Mouse (Mus musculus): ENCODE measurements around the gene Pdgfb.

The Pdgfb gene

GRCm38 (mm10) chr15:79956559-79956958 is 58.2 kb downstream of the Pdgfb start:
- DNase-seq (ENCODE audit: low read depth) = peak; percentile 85

- DNase-seq (ENCODE audit: low read depth) = peak; percentile 2
Observed at GRCm38 (mm10) chr15:79953470-79953869, 61.3 kb downstream of the Pdgfb start.

- peak; percentile 46 for DNase-seq (ENCODE audit: low read depth)
Observed at GRCm38 (mm10) chr15:79952504-79953231, 62.1 kb downstream of the Pdgfb start.

GRCm38 (mm10) chr15:79951730-79952503 is 62.9 kb downstream of the Pdgfb start:
- DNase-seq (ENCODE audit: low read depth) = peak; percentile 8

GRCm38 (mm10) chr15:79951226-79951625 is 63.6 kb downstream of the Pdgfb start:
- DNase-seq (ENCODE audit: low read depth) = peak; percentile 37

- peak; percentile 84 for DNase-seq (ENCODE audit: low read depth)
Observed at GRCm38 (mm10) chr15:79950250-79951025, 64.3 kb downstream of the Pdgfb start.

GRCm38 (mm10) chr15:79947681-79948080 is 67.1 kb downstream of the Pdgfb start:
- peak; percentile 49 for DNase-seq (ENCODE audit: low read depth)

GRCm38 (mm10) chr15:79946790-79947189 is 68.0 kb downstream of the Pdgfb start:
- peak; percentile 47 for DNase-seq (ENCODE audit: low read depth)

GRCm38 (mm10) chr15:79946022-79946421 is 68.8 kb downstream of the Pdgfb start:
- peak; percentile 92 for DNase-seq (ENCODE audit: low read depth)

Measured in naive thymus-derived CD4-positive, alpha-beta T cell, adult 2 months (primary cell).